Mouse (Mus musculus) cerebellum, adult 9-10 months (tissue): Measurements from ENCODE around the gene Rad51b.

Experiments used
- DNase-seq: peaks from one replicate; pipeline ENCODE4 v3.0.0; 2022

The Rad51b gene

DNA sequence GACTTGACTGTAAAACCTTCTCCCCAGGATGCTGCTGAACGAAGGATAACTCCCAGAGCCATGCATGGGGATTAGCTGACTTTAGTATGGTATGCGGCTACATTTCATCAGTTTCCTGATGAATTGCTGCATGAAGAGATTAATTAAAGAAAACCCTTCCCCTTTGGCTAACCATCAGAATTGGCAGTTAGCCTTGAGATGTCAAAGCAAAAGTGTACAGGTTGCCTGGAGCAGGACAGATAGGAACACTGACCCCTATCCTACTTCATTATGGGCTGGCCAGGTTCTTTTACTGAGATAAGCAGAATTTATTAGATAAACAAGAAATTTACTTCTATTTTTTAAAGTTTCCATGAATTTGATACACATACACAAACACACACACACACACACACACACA is 85.3 kb downstream of the Rad51b start:
- DNase-seq, result no peak

DNA sequence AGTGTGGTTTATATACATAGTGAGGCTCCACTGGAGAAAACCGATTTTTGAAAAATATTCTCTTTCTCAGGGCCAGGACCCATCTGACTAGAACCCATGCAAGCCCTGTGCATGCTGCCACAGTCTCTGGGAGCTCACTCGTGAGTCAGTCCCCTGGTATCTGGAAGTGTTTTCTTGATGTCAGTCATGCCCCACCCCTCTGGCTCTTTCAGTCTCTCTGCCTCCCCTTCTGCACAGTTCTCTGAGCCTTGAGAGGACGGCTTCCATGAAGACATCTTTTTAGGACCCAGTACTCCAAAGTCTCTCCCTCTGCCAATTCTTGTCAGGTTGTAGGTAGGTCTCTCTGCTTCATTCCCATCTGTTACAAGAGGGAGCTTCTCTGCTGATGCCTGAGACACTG is 86.5 kb downstream of the Rad51b start:
- DNase-seq, result no peak

DNA sequence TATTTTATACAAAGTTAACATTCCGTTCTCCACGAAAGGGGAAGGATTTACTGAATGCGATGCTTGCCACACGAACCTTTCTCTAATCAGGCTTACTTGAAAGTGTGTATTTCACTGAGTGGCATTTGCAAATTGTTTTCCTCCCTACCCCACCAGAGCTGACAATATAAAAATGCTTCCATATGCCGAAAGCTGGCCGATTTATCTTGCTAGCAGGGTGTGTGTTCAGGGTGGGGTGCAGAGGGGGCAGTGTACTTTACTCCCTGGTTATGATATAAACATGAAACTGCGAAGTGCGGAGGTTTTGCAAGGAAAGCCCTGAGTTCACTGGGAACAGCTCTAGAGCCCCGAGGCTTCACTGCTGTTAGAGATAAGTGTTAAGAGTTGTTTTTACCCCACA is 87.7 kb downstream of the Rad51b start:
- DNase-seq, result no peak

DNA sequence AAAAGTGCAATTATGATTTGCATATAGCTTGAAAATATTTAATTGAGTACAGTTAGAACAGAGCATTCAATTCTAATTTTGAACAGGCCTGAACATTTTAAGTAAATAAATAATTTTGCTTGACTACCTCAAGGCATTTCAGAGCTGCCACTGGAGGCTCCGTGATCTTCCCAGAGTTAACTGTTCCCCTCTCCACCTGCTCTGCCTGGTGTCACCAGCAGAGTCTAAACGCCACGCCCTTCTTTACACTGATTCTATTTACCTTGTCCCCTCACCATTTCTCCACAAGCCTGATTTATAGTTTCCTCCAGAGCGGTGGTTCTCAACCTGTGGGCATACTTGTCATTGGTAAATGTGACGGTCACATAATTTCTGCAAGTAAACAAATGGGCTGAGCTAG is 88.1 kb downstream of the Rad51b start:
- DNase-seq, result no peak

DNA sequence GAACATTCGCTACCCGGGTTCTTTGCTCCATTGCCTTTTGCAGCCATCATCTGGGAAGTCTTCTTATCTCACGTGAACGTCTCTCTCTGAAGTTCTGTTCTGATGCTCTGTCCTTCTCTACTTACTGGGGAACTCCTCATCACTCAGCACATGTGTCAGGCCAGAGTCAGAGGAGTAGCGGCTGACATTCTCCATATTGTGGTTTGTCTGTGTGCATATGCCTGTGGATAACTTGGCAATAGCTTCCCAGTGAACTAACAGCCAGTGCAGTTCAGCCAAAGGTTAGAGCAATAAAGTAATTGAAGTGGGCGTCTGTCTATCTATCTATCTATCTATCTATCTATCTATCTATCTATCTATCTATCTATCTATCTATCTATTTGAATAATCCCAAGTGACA is 90.8 kb downstream of the Rad51b start:
- DNase-seq, result no peak

- no peak for DNase-seq
These were observed 92.2 kb downstream of the Rad51b start for GRCm38 (mm10) chr12:79389251-79389650.

- DNase-seq, result no peak
These were observed 92.9 kb downstream of the Rad51b start for GRCm38 (mm10) chr12:79389971-79390370.

- no peak for DNase-seq
These were observed 96.6 kb downstream of the Rad51b start for GRCm38 (mm10) chr12:79393636-79394035.

- no peak for DNase-seq
These were observed 106.9 kb downstream of the Rad51b start for GRCm38 (mm10) chr12:79403992-79404391.

DNA sequence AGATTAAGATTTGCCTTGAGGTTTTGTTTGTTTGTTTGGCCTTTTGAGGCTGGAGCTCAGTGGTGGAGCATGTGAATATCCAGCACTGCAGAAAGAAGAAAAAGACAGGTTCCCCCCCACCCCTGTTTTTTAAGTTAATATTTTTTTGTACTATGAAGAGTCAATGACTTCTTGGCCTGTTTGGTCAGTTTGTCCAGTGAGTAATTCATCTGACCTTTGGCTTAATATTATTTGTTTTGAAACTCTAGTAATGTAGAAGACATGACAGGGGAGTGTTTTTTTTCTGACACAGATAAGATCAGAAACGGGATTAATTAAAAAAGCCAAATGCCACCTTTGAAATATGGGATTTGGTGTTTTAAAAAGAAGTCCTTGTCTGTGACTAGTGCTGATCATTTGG is 107.4 kb downstream of the Rad51b start:
- DNase-seq, result no peak

- DNase-seq, result no peak
These were observed 111.6 kb downstream of the Rad51b start for GRCm38 (mm10) chr12:79408677-79409076.

DNA sequence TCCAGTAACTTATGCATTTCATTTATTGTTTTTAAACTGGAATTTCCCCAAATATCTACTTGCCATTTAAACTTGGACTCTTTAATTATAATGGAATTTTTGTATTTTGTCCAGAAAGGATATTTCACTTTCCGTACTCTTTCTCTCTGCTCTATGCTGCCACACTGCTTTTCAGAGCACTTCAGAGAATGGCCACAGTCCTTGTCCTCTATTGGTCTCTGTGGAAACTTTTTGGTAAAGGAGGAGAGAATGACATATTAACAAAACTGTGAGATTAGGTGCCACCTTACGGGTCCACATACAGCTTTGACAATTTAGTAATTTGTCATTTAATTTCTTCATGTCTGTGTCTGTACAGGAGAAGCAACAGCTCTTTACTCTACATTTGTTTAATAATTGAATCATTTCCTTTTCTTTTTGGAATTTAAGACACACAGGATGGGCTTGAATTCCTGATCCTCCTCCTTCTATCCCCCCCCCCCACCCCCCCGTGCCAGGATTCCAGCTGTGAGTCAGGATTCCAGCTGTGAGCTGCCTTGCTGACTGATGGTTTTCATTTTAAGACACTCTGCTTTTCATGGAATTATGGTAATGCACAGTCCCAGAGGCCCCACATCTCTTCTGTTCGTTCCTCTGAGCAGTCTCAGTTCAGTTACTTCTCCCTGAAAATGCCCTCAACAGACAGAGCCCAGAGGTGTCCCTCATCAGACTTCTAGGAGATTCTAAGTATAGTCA is 112.2 kb downstream of the Rad51b start:
- DNase-seq, result no peak

GRCm38 (mm10) chr12:79412894-79413507 is 115.9 kb downstream of the Rad51b start:
- DNase-seq, result no peak

GRCm38 (mm10) chr12:79417360-79417759 is 120.3 kb downstream of the Rad51b start:
- no peak for DNase-seq

GRCm38 (mm10) chr12:79420605-79421004 is 123.5 kb downstream of the Rad51b start:
- no peak for DNase-seq

GRCm38 (mm10) chr12:79429507-79430291 is 132.6 kb downstream of the Rad51b start:
- DNase-seq, result no peak

GRCm38 (mm10) chr12:79431138-79431537 is 134.1 kb downstream of the Rad51b start:
- DNase-seq, result no peak

DNA sequence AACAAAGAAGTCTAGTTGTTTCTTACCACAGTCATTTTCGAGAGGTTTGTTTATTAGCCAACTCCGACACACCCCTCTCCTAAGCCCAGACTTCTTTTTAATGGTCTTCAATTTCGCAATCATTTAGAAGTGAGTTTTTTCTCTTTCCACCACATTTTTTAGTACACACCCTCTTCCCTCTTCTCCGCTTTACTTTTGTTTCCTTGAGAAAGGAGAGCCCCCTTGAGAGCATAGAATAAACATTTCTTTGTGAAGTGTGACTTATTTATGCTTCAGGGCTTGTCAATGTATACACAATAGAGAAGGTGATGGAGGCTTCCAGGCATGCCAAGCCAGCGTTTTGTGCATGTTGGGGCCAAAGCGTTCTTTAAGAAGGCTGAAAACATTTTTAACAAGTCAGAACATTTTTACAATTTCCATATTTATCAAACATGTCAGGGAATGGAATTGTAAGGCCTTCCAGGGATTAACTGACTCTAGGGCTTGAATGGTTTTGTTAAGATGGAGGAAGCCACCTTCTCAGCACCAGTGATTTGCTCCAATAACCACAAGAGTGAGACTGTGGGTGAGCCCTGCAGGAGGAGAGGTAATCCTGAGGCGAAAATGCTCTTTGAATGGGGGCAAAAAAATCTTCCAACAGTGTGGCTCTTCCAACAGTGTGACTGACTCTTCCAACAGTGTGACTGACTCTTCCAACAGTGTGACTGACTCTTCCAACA is 136.8 kb downstream of the Rad51b start:
- no peak for DNase-seq

DNA sequence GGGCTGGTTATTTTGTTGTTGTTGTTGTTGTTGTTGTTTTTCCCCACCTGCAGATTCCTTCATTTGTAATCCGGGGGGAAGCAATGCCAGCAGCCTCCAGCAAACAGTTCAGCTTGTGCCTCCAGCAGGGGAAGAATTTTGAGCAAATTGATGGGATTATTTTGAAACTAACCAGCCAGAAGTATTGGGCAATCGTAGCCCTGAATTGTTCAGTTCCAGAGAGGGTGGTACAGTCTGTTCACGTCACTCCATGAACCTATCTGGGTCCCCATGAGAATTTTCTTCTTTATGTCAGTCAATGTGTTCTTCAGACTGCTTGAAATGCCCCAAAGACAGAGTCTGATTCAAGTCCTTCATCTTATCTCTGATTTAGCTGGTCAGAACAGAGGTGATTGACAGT is 138.4 kb downstream of the Rad51b start:
- DNase-seq, result no peak

- no peak for DNase-seq
These were observed 139.0 kb downstream of the Rad51b start for GRCm38 (mm10) chr12:79436035-79436434.

DNA sequence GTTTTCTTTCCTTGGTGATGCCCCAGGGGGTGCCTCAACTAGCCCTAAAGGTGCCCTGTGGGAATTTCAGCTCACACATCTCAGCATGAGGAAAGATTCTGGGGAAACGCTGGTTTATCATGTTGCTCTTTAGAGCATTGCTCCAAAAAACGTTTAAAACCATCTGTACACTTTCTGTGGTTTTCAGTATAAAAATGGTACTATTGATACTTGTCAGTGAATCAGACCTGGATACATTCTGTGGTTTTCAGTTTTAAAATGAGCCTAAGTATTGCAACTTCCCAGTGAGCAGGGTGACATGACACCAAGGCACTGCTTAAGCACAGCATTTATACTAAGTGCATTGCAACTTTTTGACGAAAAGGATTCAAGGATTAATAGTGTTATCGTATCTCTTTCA is 139.8 kb downstream of the Rad51b start:
- DNase-seq, result no peak

GRCm38 (mm10) chr12:79437572-79437971 is 140.5 kb downstream of the Rad51b start:
- DNase-seq, result no peak

GRCm38 (mm10) chr12:79439961-79440360 is 142.9 kb downstream of the Rad51b start:
- DNase-seq, result no peak
